Mouse (Mus musculus) CH12.LX (cell line): ENCODE measurements at regions not wholly inside any gene's neighbourhood (a gene's known extent, or its start where the extent isn't known, plus 50 kb on each side); places are given as distances from the start of the nearest gene placed in this dataset.

Experiments
- CHD1 ChIP-seq: IDR thresholded peaks from 2 replicates; pipeline ENCODE4 v1.6.1; 2012; ENCODE audit warnings: low read depth, low read length, improper control_type of control experiment, inconsistent platforms
- CHD2 ChIP-seq: IDR thresholded peaks from 2 replicates; pipeline ENCODE4 v1.6.1; 2011; ENCODE audit warnings: low read length, improper control_type of control experiment
- CTCF ChIP-seq, 2 experiments: IDR thresholded peaks in 1 of 2; conservative IDR thresholded peaks in 1 of 2; 2 replicates each; pipeline ENCODE4 v1.5.1; 2011 to 2012; ENCODE audit warnings: low read depth in 2 of 2, low read length in 2 of 2, improper control_type of control experiment in 1 of 2, inconsistent platforms in 1 of 2, mild to moderate bottlenecking in 1 of 2, moderate library complexity in 1 of 2
- E2F4 ChIP-seq: IDR thresholded peaks from 2 replicates; pipeline ENCODE4 v1.6.1; 2011; ENCODE audit warnings: low read depth, low read length, improper control_type of control experiment; ENCODE audit not compliant: insufficient replicate concordance
- JUN ChIP-seq: IDR thresholded peaks from 2 replicates; pipeline ENCODE4 v1.6.1; 2011; ENCODE audit warnings: low read depth, mild to moderate bottlenecking, low read length, improper control_type of control experiment, moderate library complexity; ENCODE audit not compliant: insufficient read depth
- MAFK ChIP-seq: IDR thresholded peaks from 2 replicates; pipeline ENCODE4 v1.6.1; 2011; ENCODE audit warnings: low read length, improper control_type of control experiment; ENCODE audit not compliant: insufficient replicate concordance
- MAX ChIP-seq: IDR thresholded peaks from 2 replicates; pipeline ENCODE4 v1.6.1; 2011; ENCODE audit warnings: low read length, improper control_type of control experiment
- POLR2A ChIP-seq: IDR thresholded peaks from 2 replicates; pipeline ENCODE4 v1.6.1; 2011; ENCODE audit warnings: low read depth, mild to moderate bottlenecking, improper control_type of control experiment, low read length
- SIN3A ChIP-seq: IDR thresholded peaks from 2 replicates; pipeline ENCODE4 v1.6.1; 2012; ENCODE audit warnings: low read length, improper control_type of control experiment, inconsistent platforms
- UBTF ChIP-seq: IDR thresholded peaks from 2 replicates; pipeline ENCODE4 v1.6.1; 2012; ENCODE audit warnings: low read depth, mild to moderate bottlenecking, inconsistent platforms, low read length, improper control_type of control experiment, moderate library complexity
- ZC3H11A ChIP-seq: IDR thresholded peaks from 2 replicates; pipeline ENCODE4 v1.6.1; 2012; ENCODE audit warnings: low read depth, mild to moderate bottlenecking, inconsistent platforms, low read length, improper control_type of control experiment

DNA sequence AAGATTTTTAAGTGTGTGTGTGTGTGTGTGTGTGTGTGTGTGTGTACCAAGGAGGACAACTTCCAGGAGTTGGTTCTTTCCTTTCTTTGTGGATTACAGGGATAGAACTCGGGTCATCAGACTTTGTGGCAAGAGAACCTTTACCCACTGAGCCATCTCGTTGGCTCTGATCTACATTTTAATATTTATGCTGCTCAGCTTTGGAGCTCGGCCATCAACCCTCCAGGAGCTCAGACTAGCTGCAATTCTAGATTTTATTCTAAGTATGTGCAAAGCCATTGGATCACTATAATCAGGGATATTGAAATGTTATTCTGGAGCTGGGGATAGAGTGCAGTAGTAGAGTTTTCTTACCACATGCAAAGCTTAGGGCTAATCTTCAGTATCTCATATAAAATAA, 183.6 kb upstream of the Fam19a5 start:
- TF ChIP-seq ZC3H11A (no peak), CHD2 (no peak), E2F4 (no peak), CTCF (conservative IDR thresholded peaks at IDR 0.05 in 1 of 2, IDR thresholded peaks at IDR 0.05 in 1 of 2; ENCODE audit: low read depth in 2 of 2, low read length in 2 of 2) (no peak), MAFK (no peak), POLR2A (no peak), MAX (no peak), SIN3A (no peak), UBTF (no peak), CHD1 (no peak), JUN (no peak)
